Mouse (Mus musculus) olfactory bulb, adult 2 months (tissue): ENCODE measurements around the gene Cdh22. TPM values are rescaled to one million over a fixed set of nuclear protein-coding genes. Genes with fewer than 3 reads are reported as not detected.

Source experiments
- H3K27ac ChIP-seq: fragments of 200-500 bp; 2 replicates; pipeline ENCODE4 v1.5.1; 2012; ENCODE audit warnings: low read depth, low read length; ENCODE audit not compliant: insufficient read depth
- H3K4me1 ChIP-seq: fragments of 200-500 bp; 2 replicates; pipeline ENCODE4 v1.6.1; 2012; ENCODE audit warnings: low read length; ENCODE audit not compliant: control insufficient read depth, insufficient read depth
- H3K4me3 ChIP-seq: fragments of 200-500 bp; 2 replicates; pipeline ENCODE4 v1.5.1; 2012; ENCODE audit warnings: mild to moderate bottlenecking, low read depth, low read length, moderate library complexity; ENCODE audit not compliant: insufficient read depth
- CTCF ChIP-seq: fragments of 200-500 bp; IDR thresholded peaks from 2 replicates; pipeline ENCODE4 v1.5.1; 2012; ENCODE audit warnings: low read depth, mild to moderate bottlenecking, low read length, moderate library complexity; ENCODE audit not compliant: insufficient read depth
- POLR2A ChIP-seq: fragments of 200-500 bp; IDR thresholded peaks from 2 replicates; pipeline ENCODE4 v1.6.1; 2012; ENCODE audit warnings: mild to moderate bottlenecking, low read depth, low read length, moderate library complexity; ENCODE audit not compliant: insufficient read depth
- WGBS: fragments of 180-500 bp; shearing (Covaris S2); methylation state at CpG from one replicate; pipeline ENCODE4 v1.1.7; 2018; 5-methylcytosine and 5-hydroxymethylcytosine counted together
- polyA plus RNA-seq: library from polyadenylated mRNA; stranded (reverse); fragments of >200 nt; gene quantifications from 2 replicates; pipeline ENCODE4 v1.2.4, GENCODE M21; 2012; ENCODE audit warnings: low replicate concordance; ENCODE audit not compliant: missing spikeins, insufficient read depth, insufficient read length

The Cdh22 gene
- polyA plus RNA-seq, 1 experiment: not detected

GRCm38 (mm10) chr2:165217361-165218149 lies 17.1 kb downstream of the Cdh22 start:
- Histone ChIP-seq H3K4me3 (no peak overlapping the region), H3K27ac (no peak overlapping the region), H3K4me1 (peaks cover 54% of the 10 kb centered on the region)
- 74% methylated on average over 16 of the region's 16 CpGs for WGBS
- TF ChIP-seq CTCF (no peak), POLR2A (no peak)

GRCm38 (mm10) chr2:165215103-165215951 lies 19.3 kb downstream of the Cdh22 start:
- Histone ChIP-seq H3K27ac (no peak overlapping the region), H3K4me3 (no peak overlapping the region), H3K4me1 (peaks cover 57% of the 10 kb centered on the region)
- no peak for TF ChIP-seq CTCF
- TF ChIP-seq POLR2A: no peak
- WGBS: 14% methylated on average over 39 of the region's 39 CpGs

- H3K4me1 ChIP-seq: peaks cover 56% of the 10 kb centered on the region
- WGBS: 8% methylated on average over 20 of the region's 20 CpGs
- H3K27ac ChIP-seq: peak overlapping the region; percentile 65
- TF ChIP-seq POLR2A: no peak
- TF ChIP-seq CTCF: no peak
- 0 out of 2 replicates have a peak overlapping the region, but pooled peaks have one; percentile 8 for H3K4me3 ChIP-seq
These were observed 23.1 kb downstream of the Cdh22 start for GRCm38 (mm10) chr2:165211426-165212079.

GRCm38 (mm10) chr2:165210948-165211347 lies 23.7 kb downstream of the Cdh22 start:
- Histone ChIP-seq H3K4me3 (no peak overlapping the region), H3K27ac (no peak overlapping the region), H3K4me1 (peaks cover 55% of the 10 kb centered on the region)
- no peak for TF ChIP-seq CTCF
- TF ChIP-seq POLR2A: no peak
- 11% methylated on average over 15 of the region's 15 CpGs for WGBS

- peaks cover 55% of the 10 kb centered on the region for H3K4me1 ChIP-seq
- 25% methylated on average over 11 of the region's 11 CpGs for WGBS
- TF ChIP-seq CTCF (no peak), POLR2A (no peak)
These were observed 27.0 kb downstream of the Cdh22 start for GRCm38 (mm10) chr2:165207689-165208088.

GRCm38 (mm10) chr2:165207086-165207485 lies 27.6 kb downstream of the Cdh22 start:
- TF ChIP-seq CTCF (no peak), POLR2A (no peak)
- H3K4me1 ChIP-seq: peaks cover 54% of the 10 kb centered on the region
- H3K27ac ChIP-seq: peak overlapping the region; percentile 93
- no peak overlapping the region for H3K4me3 ChIP-seq
- 65% methylated on average over 4 of the region's 4 CpGs for WGBS

More at GRCm38 (mm10) chr2:165207689-165208088, 27.0 kb downstream of the Cdh22 start:
- Histone ChIP-seq H3K4me3 (no peak overlapping the region), H3K27ac (peak overlapping the region; percentile 93)

GRCm38 (mm10) chr2:165205486-165205885 lies 29.2 kb downstream of the Cdh22 start:
- Histone ChIP-seq H3K4me1 (peaks cover 51% of the 10 kb centered on the region), H3K27ac (peak overlapping the region; percentile 79), H3K4me3 (no peak overlapping the region)
- TF ChIP-seq CTCF (no peak), POLR2A (no peak)
- WGBS: 85% methylated on average over 6 of the region's 6 CpGs

- TF ChIP-seq POLR2A (no peak), CTCF (no peak)
- H3K4me1 ChIP-seq: peaks cover 51% of the 10 kb centered on the region
- peak overlapping the region; percentile 79 for H3K27ac ChIP-seq
- 36% methylated on average over 7 of the region's 7 CpGs for WGBS
- H3K4me3 ChIP-seq: no peak overlapping the region
These were observed 29.7 kb downstream of the Cdh22 start for GRCm38 (mm10) chr2:165204931-165205330.
